ENCODE assay signal across 25 mouse cellular contexts in genomic region chr16:77527951-77528350, GRCm38 (mm10).
"Had no signal": no experiment of that assay in that cellular context is flagged by ENCODE, and none has a peak within 500 bp of the region (broad histone marks: within the 10 kb centered on the region; RNA-seq: fewer than 3 reads in every experiment).

No protein-coding gene starts in this region.

- H3K9me3 ChIP-seq: heart, embryonic 15.5 days; hindbrain, embryonic 13.5 days; hindbrain, embryonic 15.5 days; limb, embryonic 10.5 days; liver, embryonic 12.5 days had no signal

- H3K4me2 ChIP-seq: heart, embryonic 11.5 days; heart, embryonic 13.5 days; heart, embryonic 15.5 days; hindbrain, embryonic 13.5 days; hindbrain, embryonic 15.5 days; limb, embryonic 12.5 days; liver, embryonic 12.5 days had no signal

- DNase-seq: gastrocnemius, postnatal 14 days; gastrocnemius, postnatal 36 days; heart, adult 11 months; heart, adult 2 months; heart, postnatal 14 days; heart, postnatal 36 days; kidney, adult 18-20 months; kidney, adult 8-10 months; kidney, postnatal 10 days; kidney, postnatal 25 days; kidney, postnatal 4 days; liver had no signal

- H3K4me1 ChIP-seq: heart, embryonic 15.5 days; hindbrain, embryonic 13.5 days; hindbrain, embryonic 15.5 days; limb, embryonic 10.5 days; limb, embryonic 12.5 days; liver, embryonic 12.5 days had no signal

- H3K4me3 ChIP-seq: heart, adult 2 months; heart, embryonic 13.5 days; heart, embryonic 15.5 days; hindbrain, embryonic 13.5 days; hindbrain, embryonic 15.5 days; layer of hippocampus, adult 2 months; left cerebral cortex, adult 2 months; limb, embryonic 10.5 days; limb, embryonic 12.5 days; liver, embryonic 12.5 days had no signal

- ATAC-seq: hindbrain, postnatal 0 days; intestine, postnatal 0 days; liver, embryonic 12.5 days had no signal

- H3K27ac ChIP-seq: heart, adult 2 months; heart, embryonic 13.5 days; heart, embryonic 15.5 days; hindbrain, embryonic 13.5 days; hindbrain, embryonic 15.5 days; hindbrain, postnatal 0 days; layer of hippocampus, adult 2 months; left cerebral cortex, adult 2 months; limb, embryonic 10.5 days; limb, embryonic 12.5 days; liver, embryonic 12.5 days; liver, embryonic 14.5 days had no signal

- H3K36me3 ChIP-seq: heart, embryonic 15.5 days; hindbrain, embryonic 13.5 days; hindbrain, embryonic 15.5 days; limb, embryonic 10.5 days; limb, embryonic 12.5 days; liver, embryonic 12.5 days had no signal

- H3K27me3 ChIP-seq: heart, embryonic 13.5 days; heart, embryonic 15.5 days; hindbrain, embryonic 13.5 days; hindbrain, embryonic 15.5 days; limb, embryonic 12.5 days; liver, embryonic 12.5 days had no signal

- H3K9ac ChIP-seq: heart, embryonic 13.5 days; heart, embryonic 15.5 days; hindbrain, embryonic 13.5 days; hindbrain, embryonic 15.5 days; limb, embryonic 12.5 days; liver, embryonic 12.5 days; liver, embryonic 14.5 days had no signal
